Mouse (Mus musculus): ENCODE results near the gene Nudt19. TPM values are rescaled to one million over a fixed set of nuclear protein-coding genes. Genes with fewer than 3 reads are reported as not detected.
"Not testable (repeated sequence)": the region's sequence is repeated elsewhere in the genome, so short reads cannot be mapped to it uniquely, and the experiment has no call there.

Gene Nudt19
- polyA plus RNA-seq, 1 experiment from 2014 or later = 113 TPM

DNA sequence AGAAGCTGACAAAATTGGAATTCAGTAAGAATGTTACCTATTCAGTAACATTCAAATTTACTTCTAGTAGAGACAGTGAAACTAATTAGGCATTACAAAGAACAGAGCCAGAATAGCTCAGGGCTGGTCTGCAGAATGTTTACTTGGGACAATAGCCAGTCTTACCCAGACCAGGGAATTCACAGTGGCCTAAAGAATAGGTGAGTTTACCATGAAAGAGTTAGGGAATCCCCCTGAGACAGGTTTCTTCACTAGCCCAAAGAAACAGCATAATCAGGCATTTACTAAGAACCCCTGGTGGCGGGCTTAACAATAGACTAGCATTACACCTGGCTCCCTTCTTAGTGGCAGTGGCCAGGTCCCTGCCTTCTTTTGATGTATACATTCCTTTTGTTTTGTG is 25.6 kb downstream of the Nudt19 start:
- WGBS = 20% methylated on average over 1 of the region's 1 CpGs
- H3K4me1 ChIP-seq (ENCODE audit: control insufficient read depth, insufficient read depth, low read length); ATAC-seq: not testable (repeated sequence)

DNA sequence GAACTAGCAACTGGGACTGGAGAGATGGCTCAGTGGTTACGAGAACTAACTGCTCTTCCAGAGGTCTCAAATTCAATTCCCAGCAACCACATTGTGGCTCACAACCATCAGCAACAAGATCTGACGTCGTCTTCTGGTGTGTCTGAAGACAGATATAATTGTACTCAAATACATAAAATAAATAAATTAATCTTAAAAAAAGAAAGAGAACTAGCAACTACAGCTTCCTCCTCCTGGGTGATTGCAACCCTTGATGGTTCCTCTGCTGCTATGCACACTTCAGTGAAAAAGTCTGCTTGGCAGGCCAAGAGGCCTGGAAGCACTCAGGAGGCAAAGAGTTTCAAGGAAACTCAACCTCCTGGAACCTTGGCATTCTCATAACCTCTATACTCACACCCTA is 26.1 kb downstream of the Nudt19 start:
- WGBS = 72% methylated on average over 3 of the region's 3 CpGs
- Histone ChIP-seq H3K4me2 (ENCODE audit: low read length) (no peak overlapping the region), H3K4me3 (ENCODE audit: low read depth, low read length) (no peak overlapping the region), H3K27me3 (replicated peaks; ENCODE audit: control insufficient read depth, insufficient read depth, low read length) (no peaks in the 10 kb centered on the region), H3K36me3 (ENCODE audit: control insufficient read depth, insufficient read depth, low read length) (no peaks in the 10 kb centered on the region), H3K4me1 (ENCODE audit: control insufficient read depth, insufficient read depth, low read length) (no peaks in the 10 kb centered on the region), H3K9me3 (replicated peaks; ENCODE audit: control insufficient read depth, low read length) (no peaks in the 10 kb centered on the region), H3K9ac (ENCODE audit: low read length) (no peak overlapping the region), H3K27ac (ENCODE audit: low read depth, low read length) (no peak overlapping the region)
- no peak for DNase-seq (ENCODE audit: low spot score)
- ATAC-seq = no peak

More for the DNA sequence above, 25.6 kb downstream of the Nudt19 start:
- H3K27ac ChIP-seq (ENCODE audit: low read depth, low read length); H3K36me3 ChIP-seq (ENCODE audit: control insufficient read depth, insufficient read depth, low read length); H3K4me2 ChIP-seq (ENCODE audit: low read length); DNase-seq (ENCODE audit: low spot score); H3K27me3 ChIP-seq (replicated peaks; ENCODE audit: control insufficient read depth, insufficient read depth, low read length); H3K4me3 ChIP-seq (ENCODE audit: low read depth, low read length); H3K9me3 ChIP-seq (replicated peaks; ENCODE audit: control insufficient read depth, low read length); H3K9ac ChIP-seq (ENCODE audit: low read length): not testable (repeated sequence)

- Histone ChIP-seq H3K36me3 (ENCODE audit: control insufficient read depth, insufficient read depth, low read length) (no peaks in the 10 kb centered on the region), H3K9me3 (replicated peaks; ENCODE audit: control insufficient read depth, low read length) (no peaks in the 10 kb centered on the region), H3K9ac (ENCODE audit: low read length) (no peak overlapping the region), H3K27me3 (replicated peaks; ENCODE audit: control insufficient read depth, insufficient read depth, low read length) (no peaks in the 10 kb centered on the region), H3K4me3 (ENCODE audit: low read depth, low read length) (no peak overlapping the region), H3K4me1 (ENCODE audit: control insufficient read depth, insufficient read depth, low read length) (no peaks in the 10 kb centered on the region), H3K27ac (ENCODE audit: low read depth, low read length) (no peak overlapping the region), H3K4me2 (ENCODE audit: low read length) (no peak overlapping the region)
- no peak for ATAC-seq
- DNase-seq (ENCODE audit: low spot score) = no peak
- 84% methylated on average over 2 of the region's 2 CpGs for WGBS
Observed at GRCm38 (mm10) chr7:35526795-35527194, 29.3 kb downstream of the Nudt19 start.

- WGBS = 20% methylated on average over 4 of the region's 4 CpGs
- H3K27me3 ChIP-seq (replicated peaks; ENCODE audit: control insufficient read depth, insufficient read depth, low read length) = no peaks in the 10 kb centered on the region
- no peak overlapping the region for H3K9ac ChIP-seq (ENCODE audit: low read length)
- H3K36me3 ChIP-seq (ENCODE audit: control insufficient read depth, insufficient read depth, low read length) = no peaks in the 10 kb centered on the region
- H3K4me1 ChIP-seq (ENCODE audit: control insufficient read depth, insufficient read depth, low read length) = no peaks in the 10 kb centered on the region
- no peak overlapping the region for H3K27ac ChIP-seq (ENCODE audit: low read depth, low read length)
- H3K9me3 ChIP-seq (replicated peaks; ENCODE audit: control insufficient read depth, low read length) = no peaks in the 10 kb centered on the region
- no peak overlapping the region for H3K4me3 ChIP-seq (ENCODE audit: low read depth, low read length)
- H3K4me2 ChIP-seq (ENCODE audit: low read length) = no peak overlapping the region
- ATAC-seq (no peak), DNase-seq (ENCODE audit: low spot score) (peak; percentile 21)
Observed at GRCm38 (mm10) chr7:35501995-35502394, 54.1 kb downstream of the Nudt19 start.

GRCm38 (mm10) chr7:35497516-35497915 is 58.6 kb downstream of the Nudt19 start:
- WGBS = 95% methylated on average over 2 of the region's 2 CpGs
- no peaks in the 10 kb centered on the region for H3K27me3 ChIP-seq (replicated peaks; ENCODE audit: control insufficient read depth, insufficient read depth, low read length)
- no peaks in the 10 kb centered on the region for H3K36me3 ChIP-seq (ENCODE audit: control insufficient read depth, insufficient read depth, low read length)
- no peaks in the 10 kb centered on the region for H3K4me1 ChIP-seq (ENCODE audit: control insufficient read depth, insufficient read depth, low read length)
- no peak for DNase-seq (ENCODE audit: low spot score)
- no peak overlapping the region for H3K4me2 ChIP-seq (ENCODE audit: low read length)
- H3K27ac ChIP-seq (ENCODE audit: low read depth, low read length) = no peak overlapping the region
- H3K9ac ChIP-seq (ENCODE audit: low read length) = no peak overlapping the region
- ATAC-seq = no peak
- H3K9me3 ChIP-seq (replicated peaks; ENCODE audit: control insufficient read depth, low read length) = no peaks in the 10 kb centered on the region
- no peak overlapping the region for H3K4me3 ChIP-seq (ENCODE audit: low read depth, low read length)

Other genes with a start within 250 kb of the Nudt19 start
- 21.2 and 24.0 TPM in 2 replicates for gene Gpatch1, start 237.9 kb downstream of the Nudt19 start, polyA plus RNA-seq (2014; fragmentation: Nextera tagmentation; extraction: Ambion mirVana)
- 1.2 and 1.6 TPM in 2 replicates for gene Rhpn2, start 222.1 kb downstream of the Nudt19 start, polyA plus RNA-seq (2014; fragmentation: Nextera tagmentation; extraction: Ambion mirVana)
- gene Faap24, start 159.5 kb downstream of the Nudt19 start, polyA plus RNA-seq (2014; fragmentation: Nextera tagmentation; extraction: Ambion mirVana) = 21.6 and 22.7 TPM in 2 replicates
- gene Cep89, start 159.3 kb downstream of the Nudt19 start, polyA plus RNA-seq (2014; fragmentation: Nextera tagmentation; extraction: Ambion mirVana) = 23.8 and 28.3 TPM in 2 replicates
- not detected in 2 replicates for gene Slc7a9, start 107.5 kb downstream of the Nudt19 start, polyA plus RNA-seq (2014; fragmentation: Nextera tagmentation; extraction: Ambion mirVana)
- 0.50 and 0.78 TPM in 2 replicates for gene Tdrd12, start 18.6 kb downstream of the Nudt19 start, polyA plus RNA-seq (2014; fragmentation: Nextera tagmentation; extraction: Ambion mirVana)
- 0.08 and 0.12 TPM in 2 replicates for gene Rgs9bp, start 29.3 kb upstream of the Nudt19 start, polyA plus RNA-seq (2014; fragmentation: Nextera tagmentation; extraction: Ambion mirVana)
- 21.8 and 26.3 TPM in 2 replicates for gene Ankrd27, start 29.9 kb upstream of the Nudt19 start, polyA plus RNA-seq (2014; fragmentation: Nextera tagmentation; extraction: Ambion mirVana)
- gene Pdcd5, start 91.2 kb upstream of the Nudt19 start, polyA plus RNA-seq (2014; fragmentation: Nextera tagmentation; extraction: Ambion mirVana) = 232 and 268 TPM in 2 replicates
- gene Dpy19l3, start 198.2 kb upstream of the Nudt19 start, polyA plus RNA-seq (2014; fragmentation: Nextera tagmentation; extraction: Ambion mirVana) = 58.8 and 59.7 TPM in 2 replicates
- 12.0 and 12.5 TPM in 2 replicates for gene Zfp507, start 246.7 kb upstream of the Nudt19 start, polyA plus RNA-seq (2014; fragmentation: Nextera tagmentation; extraction: Ambion mirVana)

Data from forebrain, embryonic 14.5 days (tissue).